Mouse (Mus musculus) mouse trophoblast stem cell (cell line): ENCODE data around the gene 5830473C10Rik.

Experiments
- in situ Hi-C, 2 experiments: fragments of 300-500 bp; cut with MseI, MboI; formaldehyde crosslinking; loops; 2 replicates in 1 of 2; 3 replicates in 1 of 2; pipeline ENCODE4 v1.15.1; 2025

The 5830473C10Rik gene

GRCm38 (mm10) chr5:90646398-90646797 is 85.5 kb downstream of the 5830473C10Rik start:
- in situ Hi-C loops, result loop anchor here in 1 of 2 experiments (5.0 kb wide), 1 partner anchor 39 kb away; no protein-coding TSS in a partner anchor
